Mouse (Mus musculus) thymus, adult 18-20 months (tissue): ENCODE results near the gene Utrn.

Source experiments
- DNase-seq, 2 experiments: peaks; one replicate each; pipeline ENCODE4 v3.0.0; 2022; ENCODE audit warnings: mixed read lengths in 2 of 2

The Utrn gene

GRCm38 (mm10) chr10:12792049-12792448 is 77.1 kb downstream of the Utrn start:
- DNase-seq = no peak

- no peak for DNase-seq
These were observed 78.3 kb downstream of the Utrn start for GRCm38 (mm10) chr10:12790881-12791280.

GRCm38 (mm10) chr10:12788529-12788928 is 80.6 kb downstream of the Utrn start:
- DNase-seq = no peak

GRCm38 (mm10) chr10:12787965-12788364 is 81.2 kb downstream of the Utrn start:
- DNase-seq = no peak

GRCm38 (mm10) chr10:12785299-12785698 is 83.9 kb downstream of the Utrn start:
- DNase-seq = no peak

GRCm38 (mm10) chr10:12781381-12781907 is 87.7 kb downstream of the Utrn start:
- no peak for DNase-seq

GRCm38 (mm10) chr10:12773178-12773577 is 96.0 kb downstream of the Utrn start:
- DNase-seq = no peak

GRCm38 (mm10) chr10:12771511-12771910 is 97.7 kb downstream of the Utrn start:
- DNase-seq = no peak

- DNase-seq = no peak
These were observed 106.5 kb downstream of the Utrn start for GRCm38 (mm10) chr10:12762668-12763067.

GRCm38 (mm10) chr10:12758702-12758988 is 110.5 kb downstream of the Utrn start:
- DNase-seq = no peak

GRCm38 (mm10) chr10:12757943-12758701 is 111.0 kb downstream of the Utrn start:
- no peak for DNase-seq

- DNase-seq = no peak
These were observed 112.5 kb downstream of the Utrn start for GRCm38 (mm10) chr10:12756692-12757091.

- no peak for DNase-seq
These were observed 114.3 kb downstream of the Utrn start for GRCm38 (mm10) chr10:12754911-12755310.

- DNase-seq = no peak
These were observed 115.0 kb downstream of the Utrn start for GRCm38 (mm10) chr10:12754166-12754565.

- DNase-seq = no peak
These were observed 125.4 kb downstream of the Utrn start for GRCm38 (mm10) chr10:12743717-12744116.

- DNase-seq = no peak
These were observed 129.7 kb downstream of the Utrn start for GRCm38 (mm10) chr10:12739302-12739987.

GRCm38 (mm10) chr10:12737926-12738325 is 131.2 kb downstream of the Utrn start:
- DNase-seq = no peak

GRCm38 (mm10) chr10:12736861-12737835 is 132.0 kb downstream of the Utrn start:
- DNase-seq = no peak

- DNase-seq = no peak
These were observed 133.5 kb downstream of the Utrn start for GRCm38 (mm10) chr10:12735695-12736094.

GRCm38 (mm10) chr10:12731459-12731858 is 137.7 kb downstream of the Utrn start:
- no peak for DNase-seq

- DNase-seq = no peak
These were observed 139.5 kb downstream of the Utrn start for GRCm38 (mm10) chr10:12729635-12730034.

- no peak for DNase-seq
These were observed 140.1 kb downstream of the Utrn start for GRCm38 (mm10) chr10:12729033-12729432.

GRCm38 (mm10) chr10:12727881-12728280 is 141.3 kb downstream of the Utrn start:
- DNase-seq = no peak
